9 mouse cellular contexts compared by ENCODE assay signal in genomic region chr3:127225167-127225798, GRCm38 (mm10).
A peak's percentile ranks its signal among the peaks of the same experiment; 100 is the strongest.
DNase-seq lines count a peak whose midpoint lies in the region; ATAC-seq and TF ChIP-seq lines count a peak whose summit lies in the region.
"Had no signal": no experiment of that assay in that cellular context is flagged by ENCODE, and none has a peak within 500 bp of the region (broad histone marks: within the 10 kb centered on the region; RNA-seq: fewer than 3 reads in every experiment).

No protein-coding gene starts in this region.

- no peak for ATAC-seq in embryonic facial prominence, embryonic 15.5 days (ENCODE audit: insufficient number of reproducible peaks, low FRiP score, low TSS enrichment, low read depth)
- ATAC-seq in liver, embryonic 12.5 days: no peak

- no peak overlapping the region for H3K27ac ChIP-seq in gastrocnemius, adult 2 months
- no peak overlapping the region for H3K27ac ChIP-seq in embryonic facial prominence, embryonic 15.5 days (replicated peaks)
- no peak overlapping the region for H3K27ac ChIP-seq in liver, embryonic 12.5 days

- TF ChIP-seq CTCF in gastrocnemius, adult 2 months (IDR thresholded peaks at IDR 0.05): no peak
- TF ChIP-seq CTCF in E14TG2a.4 (conservative IDR thresholded peaks at IDR 0.05; ENCODE audit: low read length): no peak

- peaks cover 6% of the 10 kb centered on the region; the same call in 1 of the 2 replicates for H3K27me3 ChIP-seq in E14TG2a.4 (ENCODE audit: insufficient read depth, low read length)
- no peaks in the 10 kb centered on the region for H3K27me3 ChIP-seq in embryonic facial prominence, embryonic 15.5 days
- H3K27me3 ChIP-seq in liver, embryonic 12.5 days (replicated peaks): peaks cover 13% of the 10 kb centered on the region

- DNase-seq in gastrocnemius, adult 2 months: no peak
- no peak for DNase-seq in gastrocnemius, adult 18-20 months (ENCODE audit: low spot score)
- peak; percentile 19 for DNase-seq in telencephalon, adult 2 months (ENCODE audit: low read depth, low spot score)
- DNase-seq in ovary, postnatal 10 days (ENCODE audit: low spot score): no peak
- DNase-seq in urinary bladder, postnatal 10 days (ENCODE audit: low spot score): no peak

- 20% methylated on average over 16 of the region's 16 CpGs for WGBS in embryonic facial prominence, embryonic 15.5 days
- WGBS in liver, embryonic 12.5 days (ENCODE audit: insufficient replicate concordance): 22% methylated on average over 16 of the region's 16 CpGs

- H3K9me3 ChIP-seq in E14TG2a.4 (ENCODE audit: low read length): no peaks in the 10 kb centered on the region
- H3K9me3 ChIP-seq in embryonic facial prominence, embryonic 15.5 days (replicated peaks): no peaks in the 10 kb centered on the region
- H3K9me3 ChIP-seq in liver, embryonic 12.5 days (replicated peaks): no peaks in the 10 kb centered on the region

- H3K4me3 ChIP-seq in gastrocnemius, adult 2 months: peak overlapping the region; percentile 64
- peak overlapping the region; percentile 66 for H3K4me3 ChIP-seq in E14TG2a.4 (replicated peaks; ENCODE audit: low read length)
- H3K4me3 ChIP-seq in embryonic facial prominence, embryonic 15.5 days (replicated peaks): peak overlapping the region; percentile 29
- no peak overlapping the region for H3K4me3 ChIP-seq in liver, embryonic 12.5 days
- H3K4me3 ChIP-seq: erythroblast, embryonic 14.5 days had no signal

- peaks cover 29% of the 10 kb centered on the region for H3K4me1 ChIP-seq in E14TG2a.4 (replicated peaks; ENCODE audit: low read depth, low read length)
- peaks cover 7% of the 10 kb centered on the region for H3K4me1 ChIP-seq in embryonic facial prominence, embryonic 15.5 days
- H3K4me1 ChIP-seq in liver, embryonic 12.5 days: no peaks in the 10 kb centered on the region

- peak overlapping the region; percentile 71 for H3K4me2 ChIP-seq in embryonic facial prominence, embryonic 15.5 days (replicated peaks)
- peak overlapping the region; percentile 48 for H3K4me2 ChIP-seq in liver, embryonic 12.5 days

- intact Hi-C loops in gastrocnemius, adult 2 months (cut with DNase I): no loop called here

- no peak overlapping the region for H3K9ac ChIP-seq in embryonic facial prominence, embryonic 15.5 days
- H3K9ac ChIP-seq in liver, embryonic 12.5 days: no peak overlapping the region

- H3K36me3 ChIP-seq in E14TG2a.4 (ENCODE audit: insufficient read depth, low read length): no peaks in the 10 kb centered on the region
- no peaks in the 10 kb centered on the region for H3K36me3 ChIP-seq in embryonic facial prominence, embryonic 15.5 days
- H3K36me3 ChIP-seq in liver, embryonic 12.5 days: no peaks in the 10 kb centered on the region
